Mouse (Mus musculus) stomach, embryonic 15.5 days (tissue): ENCODE results near the gene Chst7. TPM values are rescaled to one million over a fixed set of nuclear protein-coding genes. Genes with fewer than 3 reads are reported as not detected.

Source experiments
- polyA plus RNA-seq: library from polyadenylated mRNA; unstranded; fragments of >200 nt; fragmentation: Nextera tagmentation; extraction: Ambion mirVana; gene quantifications from 2 replicates; pipeline ENCODE4 v1.2.1, GENCODE M21; 2015

The Chst7 gene
- polyA plus RNA-seq, 1 experiment from 2014 or later = 4.5 TPM

Other genes with a start within 250 kb of the Chst7 start
- gene Slc9a7, start 232.2 kb downstream of the Chst7 start, polyA plus RNA-seq = 0.80 and 0.99 TPM in 2 replicates